Mouse (Mus musculus): ENCODE measurements around the gene Lekr1. TPM values are rescaled to one million over a fixed set of nuclear protein-coding genes. Genes with fewer than 3 reads are reported as not detected.

Gene Lekr1
- total RNA-seq (2015) (1.2 and 2.1 TPM in 2 replicates), total RNA-seq (2017) (0.70 and 1.6 TPM in 2 replicates)

DNA sequence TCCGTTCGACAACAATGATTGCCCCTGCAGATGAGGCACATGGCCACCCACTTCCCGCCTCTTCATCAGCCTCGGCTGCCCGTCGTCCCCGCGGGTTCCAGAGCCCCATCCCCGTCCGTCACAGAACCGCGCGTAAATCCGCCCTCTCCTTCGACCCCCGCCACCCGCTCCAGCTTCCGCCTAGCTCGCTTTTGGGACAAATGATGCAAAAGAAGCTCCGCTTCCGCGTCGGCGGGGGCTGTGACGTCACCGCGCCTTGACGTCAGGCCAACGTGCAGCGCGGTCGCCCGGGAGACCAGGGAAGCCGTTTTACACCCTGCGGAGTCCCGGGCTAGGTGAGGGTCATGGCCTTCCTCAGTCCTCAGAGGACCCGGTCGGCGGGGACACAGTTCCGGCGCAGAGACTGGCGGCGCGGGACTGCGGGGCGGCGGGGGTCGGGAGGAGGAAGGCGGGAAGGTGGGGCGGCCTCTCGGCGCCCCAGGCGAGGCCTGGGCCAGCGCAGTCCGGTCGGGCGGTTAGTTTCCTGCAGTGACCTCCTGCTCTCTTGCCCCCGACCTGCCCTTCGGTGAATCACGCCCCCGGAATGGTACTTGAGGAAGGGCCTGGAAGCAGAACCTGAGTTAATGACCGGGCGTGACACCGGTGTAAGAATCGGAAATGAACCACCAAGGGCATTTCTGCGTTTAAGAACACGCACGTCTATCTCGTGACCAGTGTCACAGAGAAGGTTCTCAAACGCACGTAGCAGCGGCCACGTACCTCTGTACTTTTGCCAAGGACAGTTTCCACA lies at the start of gene Lekr1:
Gene Lekr1 (plus strand): TSS at position 252 of the 790 bp plus-strand sequence.
- ATAC-seq (ENCODE audit: poor library complexity, severe bottlenecking): peak; percentile 95

DNA sequence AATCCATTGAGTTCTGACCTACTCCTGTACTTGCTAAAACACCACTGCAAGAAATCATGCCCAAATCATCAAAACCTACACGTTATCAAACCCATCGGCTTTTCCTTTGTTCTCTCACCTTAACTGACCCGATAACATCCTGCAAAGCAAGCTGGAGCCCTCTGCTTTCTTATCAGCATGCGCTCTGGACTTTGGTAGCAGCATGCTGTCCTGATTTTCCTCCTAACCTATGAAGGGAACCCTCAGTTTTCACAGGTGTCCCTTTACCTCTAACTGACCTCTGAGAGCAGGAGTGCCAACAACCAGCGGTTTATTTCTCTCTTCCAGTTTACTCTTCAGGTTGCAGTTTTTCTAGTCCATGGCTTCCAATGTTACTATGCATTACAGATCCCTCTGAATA lies 48.5 kb upstream of the Lekr1 start:
- ATAC-seq (ENCODE audit: poor library complexity, severe bottlenecking): no peak

DNA sequence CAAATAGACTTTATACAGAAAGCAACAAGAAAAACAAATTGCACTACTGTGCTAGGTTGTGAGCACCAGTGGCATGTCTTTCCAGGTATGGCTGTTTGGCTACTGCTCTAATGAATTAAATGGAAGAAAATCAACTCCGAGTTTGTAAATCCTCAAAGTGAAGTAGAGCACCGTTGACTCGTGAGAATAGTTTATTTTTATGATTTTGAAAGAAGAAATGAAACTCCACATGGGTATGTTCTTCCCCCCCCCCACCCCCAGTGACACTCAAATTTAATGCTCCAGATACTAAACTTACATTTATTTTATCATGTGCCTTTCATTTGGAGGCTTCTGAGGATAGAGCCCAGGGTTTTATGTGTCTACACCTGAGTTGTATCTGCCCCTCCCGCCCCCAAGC lies 46.7 kb upstream of the Lekr1 start:
- ATAC-seq (ENCODE audit: poor library complexity, severe bottlenecking): no peak

DNA sequence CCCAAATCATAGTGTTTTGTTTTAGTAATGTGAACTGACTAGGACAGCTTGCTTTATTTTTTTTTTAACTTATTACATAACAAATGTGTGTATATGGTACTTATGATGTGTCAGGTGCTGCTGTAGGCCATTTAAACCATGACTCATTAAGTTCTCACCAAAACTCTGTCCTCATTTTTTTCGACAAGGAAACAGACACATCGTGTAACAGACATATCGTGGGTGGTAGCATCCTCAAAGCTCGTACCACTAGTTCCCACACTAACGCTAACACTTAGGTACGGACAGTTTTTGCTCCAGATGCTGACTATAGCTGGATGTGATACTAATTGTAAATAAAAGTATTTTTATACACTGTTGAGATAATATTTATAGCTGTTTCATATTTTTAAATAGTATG lies 43.0 kb upstream of the Lekr1 start:
- ATAC-seq (ENCODE audit: poor library complexity, severe bottlenecking): no peak

DNA sequence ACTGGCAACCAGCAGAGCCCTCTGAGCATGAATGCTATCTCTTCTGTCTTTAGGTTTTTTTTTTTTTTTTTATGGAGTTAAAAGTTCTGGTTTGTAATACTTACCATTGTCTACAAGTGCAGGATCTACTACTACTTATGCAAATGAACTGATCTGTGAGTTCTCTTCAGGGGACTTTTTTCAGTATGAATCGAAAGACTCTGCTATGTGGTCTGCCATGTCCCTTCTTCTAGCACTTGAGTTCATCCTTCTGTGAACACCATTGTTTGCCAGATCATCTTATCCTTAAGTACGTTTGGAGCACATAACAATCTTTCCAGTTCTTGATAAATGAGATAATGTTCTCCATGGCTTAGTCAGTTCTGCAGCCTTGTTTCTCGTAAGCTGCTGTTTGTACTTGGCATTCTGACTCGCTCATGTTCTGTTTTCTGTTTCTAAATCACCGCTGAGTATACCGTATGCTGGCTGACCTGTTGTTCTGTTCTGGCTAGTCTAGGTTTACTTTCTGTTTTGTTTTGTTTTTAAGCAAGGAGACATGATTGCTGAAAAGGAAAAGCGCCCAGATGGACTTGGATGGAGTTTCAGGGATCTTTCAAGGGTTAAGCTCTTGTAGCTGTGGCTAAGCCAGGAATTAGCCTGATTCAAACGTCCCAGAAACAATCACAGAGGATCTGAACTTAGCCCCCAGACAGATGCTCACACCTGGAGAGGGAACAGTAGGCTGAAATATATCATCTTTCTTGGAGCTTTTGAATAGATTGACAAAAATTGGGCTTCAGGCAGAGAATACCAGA lies 40.3 kb upstream of the Lekr1 start:
- ATAC-seq (ENCODE audit: poor library complexity, severe bottlenecking): no peak

DNA sequence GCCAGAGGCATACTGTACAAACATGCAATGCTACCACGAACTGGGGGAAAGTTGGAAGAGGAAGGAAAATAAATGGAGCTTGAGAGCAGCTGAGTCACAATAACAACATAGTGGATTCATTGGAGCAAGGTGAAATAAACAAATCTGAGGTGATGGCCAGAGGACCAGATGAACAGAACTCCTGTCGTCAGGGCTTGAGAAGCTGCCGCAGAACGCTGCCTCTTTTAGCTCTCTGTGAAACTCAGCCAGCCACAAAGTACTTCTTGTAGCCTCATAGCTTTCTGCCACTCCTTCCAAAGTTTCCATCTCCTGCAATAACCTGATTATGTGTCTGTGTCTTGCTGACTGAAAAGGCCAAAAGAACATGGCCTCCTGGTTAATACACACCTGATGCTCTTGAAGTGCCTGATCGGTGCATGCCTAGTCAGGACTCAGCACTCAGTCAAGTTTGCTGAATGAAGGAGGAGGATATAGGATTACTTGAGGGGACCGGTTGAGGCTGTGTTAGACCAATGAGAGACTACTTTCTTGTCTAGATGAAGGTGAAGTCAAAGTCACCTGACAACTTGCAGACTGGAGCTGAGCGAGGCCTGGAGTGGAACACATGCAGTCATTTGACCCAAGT lies 39.6 kb upstream of the Lekr1 start:
- ATAC-seq (ENCODE audit: poor library complexity, severe bottlenecking): no peak

DNA sequence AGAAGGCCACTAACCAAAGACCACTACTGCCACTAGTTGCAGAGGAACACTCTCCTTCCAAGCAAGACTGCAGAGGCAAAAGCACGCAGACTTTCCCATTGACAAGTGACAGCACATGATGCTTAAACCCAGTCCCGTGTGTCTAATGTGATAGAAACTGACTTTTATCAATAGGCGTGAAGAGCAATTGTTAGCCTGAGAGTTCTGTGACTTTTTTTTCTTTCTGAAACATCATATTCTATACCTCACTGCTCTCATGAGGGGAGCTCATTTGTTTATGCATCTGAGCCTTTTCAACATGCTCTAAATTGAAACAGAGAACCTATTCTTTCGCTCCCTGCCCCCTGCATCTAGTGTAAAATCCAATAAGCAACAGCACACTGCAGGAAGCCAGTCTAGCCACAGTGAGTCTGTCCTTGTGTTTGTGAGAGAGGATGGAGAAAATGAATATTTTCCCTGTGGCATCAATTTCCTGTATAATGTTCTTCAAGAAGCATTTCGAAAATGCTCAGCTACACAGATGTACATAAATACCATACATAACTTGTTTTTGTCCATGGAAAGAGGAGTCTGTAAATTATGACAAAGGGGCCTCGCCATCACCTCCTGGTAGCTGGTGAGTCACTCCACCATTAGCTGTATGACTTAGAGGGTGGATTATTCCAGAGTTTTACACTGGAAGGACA lies 38.9 kb upstream of the Lekr1 start:
- ATAC-seq (ENCODE audit: poor library complexity, severe bottlenecking): no peak

DNA sequence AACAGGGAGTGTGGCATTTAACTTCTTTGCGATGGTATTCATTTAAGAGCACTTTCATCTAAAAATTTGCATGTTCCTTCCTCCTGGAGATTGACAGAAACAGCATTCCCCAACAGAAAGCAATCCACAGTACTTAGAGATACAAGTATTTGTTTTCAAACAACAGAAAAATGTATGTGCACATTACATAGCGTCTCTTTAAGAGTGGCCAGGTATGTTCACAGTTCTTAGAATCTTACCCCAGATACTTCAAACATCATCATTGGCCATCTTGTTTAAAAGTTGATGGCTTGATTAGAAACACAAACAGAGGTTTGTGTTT lies 38.4 kb upstream of the Lekr1 start:
- no peak for ATAC-seq (ENCODE audit: poor library complexity, severe bottlenecking)

DNA sequence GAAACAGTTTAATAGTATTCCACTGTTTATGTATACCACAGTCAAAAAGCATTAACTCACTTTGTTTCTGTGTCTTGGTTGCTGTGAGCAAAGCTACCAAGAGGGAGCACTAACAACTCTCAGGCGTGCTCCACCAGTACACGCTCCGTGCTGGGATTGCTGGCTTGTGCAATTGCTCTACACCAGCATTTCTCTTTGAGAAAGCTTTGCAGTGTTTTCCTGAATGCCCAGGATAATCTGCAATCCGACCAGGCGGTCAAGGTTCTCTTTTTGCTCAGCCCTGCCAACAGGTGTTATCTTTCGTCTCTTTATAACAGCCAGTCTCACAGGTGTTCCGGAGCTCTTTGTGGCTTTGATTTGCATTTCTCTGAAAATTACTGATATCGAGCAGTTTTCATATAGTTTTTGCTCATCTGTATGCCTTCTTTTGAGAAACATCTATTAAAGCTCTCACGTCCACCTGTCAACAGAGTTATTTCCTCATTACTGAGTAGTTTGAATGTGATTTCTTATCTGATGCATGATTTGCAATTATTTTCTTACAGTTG lies 36.4 kb upstream of the Lekr1 start:
- no peak for ATAC-seq (ENCODE audit: poor library complexity, severe bottlenecking)

DNA sequence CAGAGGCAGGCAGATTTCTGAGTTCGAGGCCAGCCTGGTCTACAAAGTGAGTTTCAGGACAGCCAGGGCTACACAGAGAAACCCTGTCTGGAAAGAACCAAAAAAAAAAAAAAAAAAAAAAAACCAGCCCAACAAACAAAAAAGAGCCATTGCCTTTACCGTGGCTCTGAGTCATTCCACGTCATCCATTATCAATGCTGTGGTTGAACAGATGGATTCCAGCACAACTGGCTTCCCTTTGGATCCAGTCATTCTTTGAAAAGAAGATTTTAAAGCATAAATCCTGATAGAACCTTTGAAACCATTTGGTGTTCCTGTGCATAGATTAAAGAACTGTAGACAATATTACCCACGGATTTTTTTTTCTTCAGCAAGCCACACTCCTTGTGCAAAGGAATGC lies 32.4 kb upstream of the Lekr1 start:
- no peak for ATAC-seq (ENCODE audit: poor library complexity, severe bottlenecking)

DNA sequence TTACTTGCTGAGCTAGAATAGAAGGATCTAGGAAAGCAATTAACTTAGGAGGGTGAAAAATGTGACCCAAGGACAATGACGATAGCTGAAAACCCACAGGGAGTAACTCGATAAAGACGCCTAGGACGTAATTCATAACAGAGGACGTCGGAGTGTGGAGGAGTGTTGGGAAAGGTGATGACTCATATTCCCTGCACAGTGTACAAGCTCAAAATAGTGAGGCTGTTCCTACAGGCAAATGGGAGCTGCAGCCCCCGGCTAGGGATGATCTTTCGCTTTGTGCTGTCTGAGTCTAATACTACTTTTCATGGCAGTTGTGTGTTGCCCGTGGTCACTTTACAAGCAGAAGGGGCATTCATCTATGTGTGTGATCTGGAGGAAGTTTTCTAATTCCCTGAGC lies 30.0 kb upstream of the Lekr1 start:
- ATAC-seq (ENCODE audit: poor library complexity, severe bottlenecking): no peak

DNA sequence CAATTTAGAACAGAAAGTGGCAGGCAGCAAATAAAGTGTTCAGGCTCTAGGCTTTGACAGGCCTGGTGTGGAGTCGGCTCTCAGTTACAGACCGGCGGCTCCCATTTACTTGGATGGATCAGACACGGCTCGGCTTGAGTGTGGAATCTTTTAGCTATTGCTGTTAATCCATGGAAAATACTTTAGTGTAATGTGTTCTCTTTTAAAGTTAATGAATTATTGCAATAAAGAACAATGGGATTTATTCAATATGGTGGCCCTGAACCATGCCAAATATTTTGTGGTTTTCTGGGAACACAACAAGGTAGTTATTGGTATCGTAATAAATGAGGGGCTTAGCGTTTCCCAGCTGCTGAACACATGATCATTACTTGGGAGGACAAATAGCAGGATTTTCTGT lies 28.7 kb upstream of the Lekr1 start:
- no peak for ATAC-seq (ENCODE audit: poor library complexity, severe bottlenecking)

DNA sequence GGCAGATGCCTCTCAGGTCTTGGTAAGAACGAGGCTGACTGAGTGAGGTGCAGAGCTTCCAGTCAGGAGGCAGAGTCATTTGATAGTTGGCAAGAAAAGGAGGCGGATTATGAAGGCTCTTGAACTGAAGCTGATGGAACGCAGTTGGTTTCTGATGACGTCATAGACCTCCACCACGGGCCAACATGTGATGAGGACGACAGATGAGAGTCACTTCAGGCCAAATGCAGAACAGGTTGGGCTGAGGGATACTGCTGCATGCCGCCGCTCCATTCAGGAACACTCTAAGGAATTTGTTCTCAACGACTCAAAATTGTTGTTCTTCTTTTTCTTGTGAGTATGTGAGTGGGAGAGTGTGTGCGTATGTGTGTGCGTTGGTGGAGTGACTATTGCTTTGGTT lies 27.1 kb upstream of the Lekr1 start:
- ATAC-seq (ENCODE audit: poor library complexity, severe bottlenecking): no peak

DNA sequence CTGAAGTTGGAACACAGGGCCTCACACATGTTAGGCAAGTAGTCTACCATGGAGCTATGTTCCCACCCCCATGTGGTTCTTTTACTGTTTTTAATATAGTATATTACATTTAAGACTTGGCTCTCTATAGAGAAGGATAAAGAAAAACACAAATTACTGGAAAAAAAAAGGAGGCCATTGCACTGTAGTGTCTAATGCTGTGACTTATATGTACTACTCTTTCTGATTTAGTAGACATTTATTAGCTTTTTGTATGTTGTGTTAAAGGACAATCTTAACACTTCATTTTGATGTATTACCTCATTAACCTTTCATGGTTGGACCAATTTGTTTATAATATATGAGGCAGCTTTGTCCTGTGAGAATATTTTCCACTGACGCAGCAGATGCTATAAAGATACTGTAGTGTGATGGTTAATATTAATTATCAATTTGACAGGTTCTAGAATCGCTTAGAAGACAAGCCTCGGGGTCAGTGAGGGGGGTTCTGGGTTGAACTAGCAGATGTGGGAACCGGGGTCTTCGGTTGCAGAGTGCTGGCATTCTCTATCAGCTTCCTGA lies 26.5 kb upstream of the Lekr1 start:
- ATAC-seq (ENCODE audit: poor library complexity, severe bottlenecking): no peak

DNA sequence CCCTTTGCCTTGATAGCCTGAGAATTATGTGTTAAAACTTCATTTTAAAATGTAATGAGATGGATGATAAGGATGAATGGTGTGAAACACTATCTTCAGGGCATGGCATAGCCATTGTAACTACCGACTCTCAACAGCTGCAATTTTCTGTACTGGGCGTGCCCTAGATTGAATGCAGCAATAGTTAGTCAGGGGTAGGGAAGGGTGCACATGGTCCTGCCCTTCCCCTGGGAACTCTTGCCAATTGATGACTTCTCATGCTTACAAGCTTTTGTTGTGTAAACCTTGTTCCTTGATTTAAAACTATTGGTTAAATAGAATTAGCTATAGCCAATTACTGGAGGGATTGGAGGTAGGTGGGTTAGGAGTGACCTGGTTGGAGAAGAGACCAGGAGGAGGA lies 23.1 kb upstream of the Lekr1 start:
- ATAC-seq (ENCODE audit: poor library complexity, severe bottlenecking): no peak

DNA sequence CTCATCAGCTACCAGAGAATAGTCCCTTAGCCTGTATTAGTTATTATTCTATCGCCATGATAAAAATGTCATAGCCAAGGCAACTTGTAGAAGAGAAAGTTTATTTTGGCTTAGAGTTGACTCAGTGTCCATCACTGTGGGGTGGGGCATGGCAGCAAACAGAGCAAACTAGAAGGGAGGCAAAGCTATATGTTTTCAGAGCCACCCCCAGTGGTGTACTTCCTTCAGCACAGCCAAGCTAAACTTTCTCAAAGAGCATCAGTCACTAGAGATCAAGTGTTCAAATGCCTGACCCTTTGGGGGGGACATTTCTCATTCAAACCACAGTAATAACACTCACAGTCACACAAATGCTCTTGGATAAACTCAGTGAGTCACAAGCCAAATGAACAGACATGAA lies 22.4 kb upstream of the Lekr1 start:
- ATAC-seq (ENCODE audit: poor library complexity, severe bottlenecking): no peak

DNA sequence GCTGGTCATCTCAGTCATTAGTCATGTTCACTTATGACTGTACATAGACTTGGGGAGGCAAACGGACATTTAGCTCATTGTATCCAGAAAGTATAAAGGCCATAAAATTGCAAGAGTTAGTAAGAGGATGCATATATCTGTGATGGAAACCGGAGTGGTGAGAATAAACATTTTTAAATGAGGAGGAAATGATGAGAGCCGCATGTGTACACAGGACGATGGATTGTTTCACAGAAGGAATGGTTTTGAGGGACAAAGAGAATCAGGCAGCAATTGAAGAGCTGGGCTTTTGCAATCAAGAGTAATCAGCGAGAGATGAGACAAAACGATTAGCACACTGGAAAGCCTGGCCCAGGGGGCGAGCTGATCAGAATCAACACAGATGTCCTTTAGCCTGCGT lies 18.4 kb upstream of the Lekr1 start:
- ATAC-seq (ENCODE audit: poor library complexity, severe bottlenecking): no peak

DNA sequence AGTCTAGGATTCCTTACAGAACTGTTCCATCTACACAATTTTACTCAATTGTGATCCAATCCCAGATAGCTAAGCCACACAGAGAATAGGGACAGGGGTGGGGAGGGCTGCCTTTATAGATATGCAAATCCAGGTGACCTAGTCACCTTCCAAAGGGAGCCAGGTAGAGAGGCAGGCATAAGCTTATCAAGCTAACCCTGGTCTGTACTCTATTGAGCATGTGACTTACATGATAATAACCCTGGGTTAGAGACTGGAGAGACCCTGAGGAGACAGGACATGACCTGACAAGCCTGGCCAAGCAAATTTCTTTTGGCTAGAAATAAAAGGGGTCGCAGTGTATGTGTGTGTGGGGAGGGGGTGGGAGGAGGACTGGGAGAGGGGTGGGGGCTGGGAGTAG lies 17.1 kb upstream of the Lekr1 start:
- no peak for ATAC-seq (ENCODE audit: poor library complexity, severe bottlenecking)

DNA sequence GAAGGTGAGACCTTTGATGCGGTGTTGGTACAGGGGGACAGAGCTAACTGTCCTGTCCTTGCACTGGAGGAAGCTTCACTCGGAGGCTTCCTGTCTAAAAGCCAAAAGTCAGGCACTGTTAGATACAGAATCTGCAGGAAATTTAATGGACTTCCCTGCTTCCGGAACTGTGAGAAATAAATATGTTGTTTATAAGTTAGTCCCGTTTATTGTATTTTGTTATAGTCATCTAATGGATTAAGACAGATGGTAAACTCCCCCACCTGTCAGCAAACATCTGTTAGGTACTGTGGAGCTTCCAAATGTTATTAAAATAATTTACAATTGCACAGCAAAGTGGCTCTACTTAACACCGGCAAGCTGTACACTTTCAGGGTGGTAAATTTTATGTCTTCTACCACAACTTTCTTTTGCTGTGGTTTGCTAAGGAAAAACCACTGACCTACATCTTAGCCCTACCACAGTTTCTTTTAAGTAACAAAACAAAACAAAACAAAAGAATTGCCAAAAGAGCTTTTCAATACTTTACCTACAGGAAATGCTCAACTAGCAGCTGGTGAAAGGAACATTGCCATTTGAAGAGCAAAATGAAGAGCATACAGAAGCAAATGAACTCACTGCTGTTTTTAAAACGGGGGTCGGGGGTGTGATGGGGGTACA lies 15.7 kb upstream of the Lekr1 start:
- no peak for ATAC-seq (ENCODE audit: poor library complexity, severe bottlenecking)

DNA sequence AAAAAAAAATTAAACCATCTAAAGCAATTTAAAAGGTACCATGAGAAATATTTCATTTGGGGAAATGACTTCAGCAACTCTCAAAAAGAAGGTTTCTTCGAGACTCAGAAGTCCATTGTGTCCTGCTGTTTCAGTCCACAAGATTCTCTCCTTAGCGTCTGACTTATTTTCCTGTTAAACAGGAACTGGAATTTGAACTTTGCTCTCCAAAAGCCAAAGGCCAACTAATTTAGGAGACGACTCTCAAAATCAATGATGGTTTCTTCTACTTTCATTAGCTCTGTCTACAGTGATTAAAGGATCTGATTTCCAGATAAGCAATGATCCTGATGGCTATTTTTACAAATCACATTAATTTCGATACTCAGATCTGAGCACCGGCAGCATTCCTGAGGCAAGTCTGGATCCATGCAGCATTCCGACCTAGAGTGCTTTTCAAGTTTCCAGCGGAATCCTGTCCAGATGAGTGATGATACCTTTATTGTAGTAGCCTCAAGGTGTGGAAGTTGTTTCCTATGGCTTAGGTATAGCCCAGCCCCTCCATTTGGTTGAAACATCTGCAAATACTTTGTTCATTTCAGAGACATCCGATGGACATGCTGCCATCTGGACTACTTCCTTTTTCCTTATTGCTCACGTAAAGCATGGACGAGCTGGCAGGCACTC lies 11.4 kb upstream of the Lekr1 start:
- no peak for ATAC-seq (ENCODE audit: poor library complexity, severe bottlenecking)
